Mouse (Mus musculus) MEL (cell line): ENCODE data around the gene Pard3. TPM values are rescaled to one million over a fixed set of nuclear protein-coding genes. Genes with fewer than 3 reads are reported as not detected.

Experiments
- DNase-seq: peaks from one replicate; pipeline ENCODE4 v3.0.0; 2011; ENCODE audit warnings: low read depth, low spot score
- H3K27ac ChIP-seq: 2 replicates; pipeline ENCODE4 v1.5.1; 2012; ENCODE audit warnings: low read depth, mild to moderate bottlenecking, control low read depth, low read length, moderate library complexity; ENCODE audit not compliant: control insufficient read depth
- H3K27me3 ChIP-seq, 2 experiments: fragments of 150-350 bp in 1 of 2; sonication (generic) in 1 of 2; 2 replicates each; pipeline ENCODE4 v1.6.1; 2012; ENCODE audit warnings: low read length in 2 of 2, mild to moderate bottlenecking in 2 of 2, improper control_type of control experiment in 1 of 2, moderate library complexity in 1 of 2; ENCODE audit not compliant: insufficient read depth in 2 of 2, control insufficient read depth in 1 of 2
- H3K36me3 ChIP-seq, 2 experiments: 2 replicates each; pipeline ENCODE4 v1.6.1; 2012 to 2014; ENCODE audit warnings: low read length in 2 of 2, improper control_type of control experiment in 1 of 2, inconsistent platforms in 1 of 2, mild to moderate bottlenecking in 1 of 2; ENCODE audit not compliant: insufficient read depth in 2 of 2, control insufficient read depth in 1 of 2
- H3K4me1 ChIP-seq, 2 experiments: fragments of 150-350 bp in 1 of 2; sonication (generic) in 1 of 2; 2 replicates each; pipeline ENCODE4 v1.6.1; 2012; ENCODE audit warnings: low read length in 2 of 2, improper control_type of control experiment in 1 of 2, mild to moderate bottlenecking in 1 of 2; ENCODE audit not compliant: insufficient read depth in 2 of 2, control insufficient read depth in 1 of 2
- H3K4me3 ChIP-seq, 2 experiments: fragments of 150-350 bp in 1 of 2; sonication (generic) in 1 of 2; 2 replicates each; pipeline ENCODE4 v1.5.1; 2012; ENCODE audit warnings: low read depth in 2 of 2, low read length in 2 of 2, mild to moderate bottlenecking in 2 of 2, moderate library complexity in 2 of 2, control low read depth in 1 of 2, improper control_type of control experiment in 1 of 2; ENCODE audit not compliant: control insufficient read depth in 1 of 2, insufficient read depth in 1 of 2
- H3K79me2 ChIP-seq: 2 replicates; pipeline ENCODE4 v1.6.1; 2012; ENCODE audit warnings: mild to moderate bottlenecking, low read length, moderate library complexity; ENCODE audit not compliant: control insufficient read depth, poor library complexity, insufficient read depth
- H3K9ac ChIP-seq: 2 replicates; pipeline ENCODE4 v1.6.1; 2012; ENCODE audit warnings: low read depth, mild to moderate bottlenecking, control low read depth, low read length, moderate library complexity; ENCODE audit not compliant: control insufficient read depth, poor library complexity, severe bottlenecking
- H3K9me3 ChIP-seq: fragments of 150-350 bp; sonication (generic); replicated peaks from 2 replicates; pipeline ENCODE4 v1.6.1; 2012; ENCODE audit warnings: mild to moderate bottlenecking, low read length, improper control_type of control experiment, moderate library complexity; ENCODE audit not compliant: insufficient read depth
- CHD1 ChIP-seq: IDR thresholded peaks from 2 replicates; pipeline ENCODE4 v1.6.1; 2012; ENCODE audit warnings: low read depth, mild to moderate bottlenecking, inconsistent platforms, low read length, improper control_type of control experiment
- CTCF ChIP-seq, 3 experiments: IDR thresholded peaks in 2 of 3; conservative IDR thresholded peaks in 1 of 3; 2 replicates each; pipeline ENCODE4 v1.5.1; 2011 to 2012; ENCODE audit warnings: low read length in 3 of 3, low read depth in 2 of 3, mild to moderate bottlenecking in 2 of 3, improper control_type of control experiment in 1 of 3, inconsistent platforms in 1 of 3, mixed read lengths in 1 of 3, moderate library complexity in 1 of 3; ENCODE audit not compliant: control insufficient read depth in 1 of 3, insufficient read depth in 1 of 3, poor library complexity in 1 of 3, severe bottlenecking in 1 of 3
- E2F4 ChIP-seq: IDR thresholded peaks from 2 replicates; pipeline ENCODE4 v1.6.1; 2011; ENCODE audit warnings: low read depth, low read length, improper control_type of control experiment, borderline replicate concordance
- ELF1 ChIP-seq: IDR thresholded peaks from 2 replicates; pipeline ENCODE4 v1.6.1; 2014; ENCODE audit warnings: low read depth, mild to moderate bottlenecking, inconsistent platforms, low read length, improper control_type of control experiment, moderate library complexity
- ETS1 ChIP-seq: IDR thresholded peaks from 2 replicates; pipeline ENCODE4 v1.6.1; 2012; ENCODE audit warnings: low read depth, mild to moderate bottlenecking, inconsistent platforms, low read length, improper control_type of control experiment, moderate library complexity
- HCFC1 ChIP-seq: IDR thresholded peaks from 2 replicates; pipeline ENCODE4 v1.6.1; 2012; ENCODE audit warnings: low read depth, mild to moderate bottlenecking, inconsistent platforms, low read length, improper control_type of control experiment, moderate library complexity
- JUND ChIP-seq: IDR thresholded peaks from 2 replicates; pipeline ENCODE4 v1.6.1; 2011; ENCODE audit warnings: low read depth, mild to moderate bottlenecking, improper control_type of control experiment, low read length
- MAFK ChIP-seq: IDR thresholded peaks from 2 replicates; pipeline ENCODE4 v1.6.1; 2011; ENCODE audit warnings: low read depth, mild to moderate bottlenecking, low read length, improper control_type of control experiment, borderline replicate concordance
- MAX ChIP-seq: IDR thresholded peaks from 2 replicates; pipeline ENCODE4 v1.6.1; 2011; ENCODE audit warnings: low read length, improper control_type of control experiment
- MAZ ChIP-seq: IDR thresholded peaks from 2 replicates; pipeline ENCODE4 v1.6.1; 2012; ENCODE audit warnings: low read depth, mild to moderate bottlenecking, inconsistent platforms, low read length, improper control_type of control experiment
- MYB ChIP-seq: IDR thresholded peaks from 2 replicates; pipeline ENCODE4 v1.6.1; 2011; ENCODE audit warnings: mild to moderate bottlenecking, low read depth, low read length, improper control_type of control experiment
- NELFE ChIP-seq: IDR thresholded peaks from 2 replicates; pipeline ENCODE4 v1.6.1; 2011; ENCODE audit warnings: low read depth, low read length, improper control_type of control experiment
- NRF1 ChIP-seq: IDR thresholded peaks from 2 replicates; pipeline ENCODE4 v1.6.1; 2014; ENCODE audit warnings: low read depth, mild to moderate bottlenecking, inconsistent platforms, low read length, improper control_type of control experiment, moderate library complexity; ENCODE audit not compliant: poor library complexity, insufficient read depth, severe bottlenecking
- POLR2AphosphoS5 ChIP-seq: IDR thresholded peaks from 2 replicates; pipeline ENCODE4 v1.6.1; 2012; ENCODE audit warnings: low read depth, borderline replicate concordance, mild to moderate bottlenecking, inconsistent platforms, low read length, moderate library complexity, mixed read lengths
- SIN3A ChIP-seq: IDR thresholded peaks from 2 replicates; pipeline ENCODE4 v1.6.1; 2012; ENCODE audit warnings: low read length, improper control_type of control experiment, inconsistent platforms
- TAL1 ChIP-seq: IDR thresholded peaks from 2 replicates; pipeline ENCODE4 v1.6.1; 2012; ENCODE audit warnings: mild to moderate bottlenecking, inconsistent platforms, low read length, moderate library complexity, mixed read lengths
- TCF12 ChIP-seq: IDR thresholded peaks from 2 replicates; pipeline ENCODE4 v1.6.1; 2014; ENCODE audit warnings: low read depth, mild to moderate bottlenecking, inconsistent platforms, low read length, improper control_type of control experiment, moderate library complexity
- UBTF ChIP-seq: IDR thresholded peaks from 2 replicates; pipeline ENCODE4 v1.6.1; 2012; ENCODE audit warnings: low read depth, mild to moderate bottlenecking, inconsistent platforms, low read length, improper control_type of control experiment, moderate library complexity, borderline replicate concordance; ENCODE audit not compliant: insufficient read depth
- USF2 ChIP-seq, 2 experiments: IDR thresholded peaks; 2 replicates each; pipeline ENCODE4 v1.6.1; 2011 to 2012; ENCODE audit warnings: improper control_type of control experiment in 2 of 2, low read length in 2 of 2, borderline replicate concordance in 1 of 2, inconsistent platforms in 1 of 2, low read depth in 1 of 2, mild to moderate bottlenecking in 1 of 2; ENCODE audit not compliant: insufficient read depth in 1 of 2
- ZKSCAN1 ChIP-seq: IDR thresholded peaks from 2 replicates; pipeline ENCODE4 v1.6.1; 2012; ENCODE audit warnings: low read depth, mild to moderate bottlenecking, inconsistent platforms, low read length, improper control_type of control experiment, moderate library complexity
- ZMIZ1 ChIP-seq: IDR thresholded peaks from 2 replicates; pipeline ENCODE4 v1.6.1; 2012; ENCODE audit warnings: low read depth, mild to moderate bottlenecking, inconsistent platforms, low read length, improper control_type of control experiment, moderate library complexity
- ZNF384 ChIP-seq: IDR thresholded peaks from 2 replicates; pipeline ENCODE4 v1.6.1; 2012; ENCODE audit warnings: low read depth, mild to moderate bottlenecking, inconsistent platforms, low read length, improper control_type of control experiment
- polyA plus RNA-seq, 2 experiments: library from polyadenylated mRNA; stranded (reverse) in 1 of 2; unstranded in 1 of 2; fragments of >175 nt in 1 of 2; fragments of >200 nt in 1 of 2; gene quantifications; 2 replicates each; pipeline versions ENCODE4 v1.2.1 to v1.2.4; 2012; ENCODE audit warnings: low replicate concordance in 2 of 2, low read depth in 1 of 2; ENCODE audit not compliant: insufficient read length in 2 of 2, insufficient read depth in 1 of 2, missing spikeins in 1 of 2
- total RNA-seq: library from RNA; depleted of rRNA; stranded (reverse); fragments of 300-350 nt; gene quantifications from 2 replicates; pipeline ENCODE4 v1.2.3, GENCODE M21; 2012

Gene Pard3
- total and polyA plus RNA-seq, 3 experiments, result not detected

- TF ChIP-seq NELFE (no peak), MAX (no peak), MYB (no peak), SIN3A (no peak), JUND (no peak), USF2 (IDR thresholded peaks at IDR 0.05; ENCODE audit: borderline replicate concordance in 1 of 2, insufficient read depth in 1 of 2, low read depth in 1 of 2, low read length in 2 of 2) (no peak), ZMIZ1 (no peak), ETS1 (no peak), MAFK (no peak)
- DNase-seq, result no peak
- Histone ChIP-seq H3K27ac (no peak overlapping the region), H3K9me3 (no peaks in the 10 kb centered on the region), H3K4me3 (no peak overlapping the region), H3K36me3 (no peaks in the 10 kb centered on the region), H3K27me3 (no peaks in the 10 kb centered on the region), H3K4me1 (no peaks in the 10 kb centered on the region), H3K9ac (no peak overlapping the region), H3K79me2 (no peaks in the 10 kb centered on the region)
Observed at GRCm38 (mm10) chr8:127564426-127564825, 500.7 kb downstream of the Pard3 start.

GRCm38 (mm10) chr8:127569212-127569611 lies 505.5 kb downstream of the Pard3 start:
- no peak overlapping the region for H3K27ac ChIP-seq
- no peaks in the 10 kb centered on the region for H3K36me3 ChIP-seq
- H3K9me3 ChIP-seq, result no peaks in the 10 kb centered on the region
- no peak overlapping the region for H3K9ac ChIP-seq
- H3K27me3 ChIP-seq, result no peaks in the 10 kb centered on the region
- no peaks in the 10 kb centered on the region for H3K79me2 ChIP-seq
- H3K4me3 ChIP-seq, result no peak overlapping the region
- no peaks in the 10 kb centered on the region for H3K4me1 ChIP-seq
- TF ChIP-seq JUND (no peak), CHD1 (no peak), ELF1 (no peak), UBTF (no peak), TAL1 (no peak), ZMIZ1 (no peak), MYB (no peak), NRF1 (no peak), E2F4 (no peak), ZKSCAN1 (no peak), MAZ (no peak), POLR2AphosphoS5 (no peak), HCFC1 (no peak), TCF12 (no peak), ZNF384 (no peak), CTCF (IDR thresholded peaks at IDR 0.05 in 2 of 3, conservative IDR thresholded peaks at IDR 0.05 in 1 of 3; ENCODE audit: control insufficient read depth in 1 of 3, insufficient read depth in 1 of 3, low read depth in 2 of 3, low read length in 3 of 3, poor library complexity in 1 of 3, severe bottlenecking in 1 of 3) (no peak), USF2 (IDR thresholded peaks at IDR 0.05; ENCODE audit: borderline replicate concordance in 1 of 2, insufficient read depth in 1 of 2, low read depth in 1 of 2, low read length in 2 of 2) (no peak)
- TF ChIP-seq, all 39 proteins: peak for 0
- DNase-seq, result no peak
